Mouse (Mus musculus): ENCODE data around the gene Gm13275.
"Not testable (repeated sequence)": the region's sequence is repeated elsewhere in the genome, so short reads cannot be mapped to it uniquely, and the experiment has no call there.

DNA sequence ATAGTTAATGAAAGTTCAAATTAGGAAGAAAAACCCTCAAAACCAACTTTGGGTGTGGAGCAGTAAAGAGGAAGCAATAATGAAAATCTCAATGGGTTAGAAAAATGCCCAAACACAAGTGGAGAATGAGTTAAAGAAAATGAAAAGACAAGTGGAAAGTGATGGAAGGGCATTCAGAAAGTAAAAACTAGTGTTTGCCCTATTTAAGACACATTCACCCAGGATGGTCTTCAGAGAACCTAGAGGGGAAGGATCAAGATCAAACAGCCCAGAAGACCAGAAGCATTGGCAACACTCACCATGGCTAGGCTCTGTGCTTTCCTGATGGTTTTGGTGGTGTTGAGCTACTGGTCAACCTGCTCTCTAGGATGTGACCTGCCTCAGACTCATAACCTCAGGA lies 32.8 kb downstream of the Gm13275 start, which contains the start of gene Ifna6:
- not testable (repeated sequence) for TF ChIP-seq CTCF (IDR thresholded peaks at IDR 0.05; ENCODE audit: control insufficient read depth, insufficient read depth, low read length); POLR2A (IDR thresholded peaks at IDR 0.05; ENCODE audit: borderline replicate concordance, control insufficient read depth, low read depth, low read length)
